Mouse (Mus musculus): ENCODE measurements around the gene Ralgds.
"Not testable (repeated sequence)": the region's sequence is repeated elsewhere in the genome, so short reads cannot be mapped to it uniquely, and the experiment has no call there.

The Ralgds gene

DNA sequence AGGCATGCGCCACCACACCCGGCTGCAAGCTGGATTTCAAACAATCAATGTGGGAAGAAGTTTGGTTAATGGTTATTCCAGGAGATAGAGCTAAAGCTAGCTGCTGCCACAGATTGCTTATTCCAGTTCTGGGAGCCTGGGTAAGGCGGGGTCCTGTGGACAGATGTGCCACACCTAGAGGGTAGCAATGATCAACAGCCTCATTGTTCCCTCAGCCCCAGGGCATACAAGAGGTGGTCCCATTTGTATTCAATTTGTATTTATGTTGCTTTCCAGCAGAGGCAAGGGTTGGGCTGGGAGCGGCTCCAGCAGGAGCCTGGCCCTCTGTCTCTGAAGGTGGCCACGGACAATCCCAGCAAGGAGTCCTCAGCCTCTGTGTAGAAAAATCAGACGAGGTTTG is 6.6 kb upstream of the Ralgds start:
- DNase-seq: no peak

GRCm38 (mm10) chr2:28511600-28511999 is 1.3 kb upstream of the Ralgds start:
- DNase-seq: not testable (repeated sequence)

DNA sequence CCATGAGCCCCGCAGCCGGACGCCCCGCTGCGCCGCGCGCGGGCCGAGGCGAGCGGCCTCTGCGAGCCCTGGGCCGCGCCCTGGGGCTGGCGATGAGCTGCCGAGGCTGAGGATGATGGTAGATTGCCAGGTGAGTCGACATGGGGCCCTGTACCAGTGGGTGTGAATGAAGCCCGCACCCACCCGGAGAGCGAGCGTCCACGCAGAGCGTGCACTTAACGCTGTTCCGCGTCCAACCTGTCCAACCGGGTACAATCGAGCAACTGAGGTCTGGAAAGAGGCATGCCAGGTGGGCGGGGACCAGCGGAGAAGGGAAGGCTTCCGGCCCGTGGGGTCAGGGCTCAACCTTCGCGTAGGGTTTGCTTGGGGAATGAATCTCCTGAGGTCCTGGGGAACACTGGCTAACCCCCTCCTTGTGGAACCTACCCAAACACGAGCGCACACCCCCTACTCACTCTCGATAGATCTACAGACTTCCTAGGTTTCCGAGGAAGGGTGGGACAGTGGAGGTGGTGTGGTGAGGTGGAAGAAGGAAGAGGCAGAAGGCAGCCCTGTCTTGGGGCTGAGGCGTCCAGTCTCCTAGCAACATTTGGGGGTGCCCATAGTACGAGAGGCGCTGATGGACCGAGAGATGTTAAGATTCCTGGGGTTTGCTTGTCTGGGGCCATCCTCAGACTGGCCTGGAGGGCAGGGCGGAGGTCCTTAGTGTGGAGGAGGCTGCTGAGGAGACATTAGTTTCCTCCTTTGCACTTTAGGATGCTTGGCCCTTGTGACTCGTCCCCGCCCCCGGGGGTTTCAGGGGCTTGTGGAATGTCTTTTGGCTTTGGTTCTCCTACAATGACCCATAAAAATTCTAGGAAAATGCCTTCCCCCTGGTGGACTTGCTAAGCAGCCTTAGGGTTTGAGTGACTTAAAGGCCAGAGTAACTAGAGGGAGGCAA is 776 bp downstream of the Ralgds start:
- DNase-seq: peak; percentile 53

- peak; percentile 94 for DNase-seq
Observed at GRCm38 (mm10) chr2:28514489-28514888, 1.6 kb downstream of the Ralgds start.

DNA sequence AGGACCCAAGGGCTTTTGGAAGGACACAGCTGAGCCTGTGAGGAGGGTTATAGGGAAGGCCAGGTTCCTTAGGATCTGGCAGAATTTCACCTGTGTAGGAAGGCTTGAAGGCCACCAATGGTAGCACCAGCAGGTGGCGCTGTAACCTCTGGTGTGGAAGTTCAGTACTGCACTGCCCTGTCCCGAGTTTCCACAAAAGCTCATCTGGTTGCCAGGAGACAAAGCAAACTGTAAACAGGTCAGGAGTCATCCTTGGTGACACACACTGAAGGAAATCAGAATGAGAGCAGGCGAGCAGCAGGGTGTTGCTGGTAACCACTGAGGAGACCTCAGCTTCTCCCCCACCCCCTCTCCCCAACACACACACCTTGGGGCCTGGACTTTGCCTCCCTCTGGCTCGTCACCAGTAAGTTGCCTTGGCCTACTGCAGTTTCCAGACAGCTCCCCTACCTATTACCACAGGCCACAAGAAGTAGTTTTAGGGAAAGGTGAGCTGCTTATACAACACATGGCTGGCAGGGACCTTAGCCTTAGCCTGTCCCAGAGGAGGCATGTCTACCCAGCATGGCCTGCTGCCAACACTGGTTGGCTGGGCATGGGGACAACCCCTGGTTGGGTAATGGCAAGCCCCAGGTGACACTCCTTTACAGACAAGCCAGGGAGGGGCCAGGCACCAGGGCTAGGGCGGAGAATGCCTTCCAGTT is 4.4 kb downstream of the Ralgds start:
- peak; percentile 74 for DNase-seq

- DNase-seq: no peak
Observed at GRCm38 (mm10) chr2:28518231-28518630, 5.3 kb downstream of the Ralgds start.

DNA sequence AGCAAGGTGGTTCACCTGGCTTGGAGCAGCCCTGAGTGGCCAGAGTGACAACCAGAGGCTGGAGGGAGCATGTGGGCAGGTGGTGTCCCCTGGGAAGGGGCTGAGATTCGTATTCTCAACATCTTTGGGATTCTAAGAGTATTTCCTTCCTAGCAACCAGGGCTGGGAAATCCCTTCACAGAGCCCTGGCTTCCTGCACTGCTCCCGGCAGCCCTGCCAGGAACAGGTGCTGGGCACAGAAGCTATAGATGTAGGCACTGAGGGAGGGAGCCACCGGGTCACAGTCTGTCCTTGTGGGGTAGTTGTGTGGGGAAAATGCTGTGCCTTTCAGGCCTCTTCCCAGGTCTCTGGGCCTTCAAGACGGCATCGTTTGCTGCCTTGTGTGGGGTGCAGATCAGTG is 7.7 kb downstream of the Ralgds start:
- no peak for DNase-seq

DNA sequence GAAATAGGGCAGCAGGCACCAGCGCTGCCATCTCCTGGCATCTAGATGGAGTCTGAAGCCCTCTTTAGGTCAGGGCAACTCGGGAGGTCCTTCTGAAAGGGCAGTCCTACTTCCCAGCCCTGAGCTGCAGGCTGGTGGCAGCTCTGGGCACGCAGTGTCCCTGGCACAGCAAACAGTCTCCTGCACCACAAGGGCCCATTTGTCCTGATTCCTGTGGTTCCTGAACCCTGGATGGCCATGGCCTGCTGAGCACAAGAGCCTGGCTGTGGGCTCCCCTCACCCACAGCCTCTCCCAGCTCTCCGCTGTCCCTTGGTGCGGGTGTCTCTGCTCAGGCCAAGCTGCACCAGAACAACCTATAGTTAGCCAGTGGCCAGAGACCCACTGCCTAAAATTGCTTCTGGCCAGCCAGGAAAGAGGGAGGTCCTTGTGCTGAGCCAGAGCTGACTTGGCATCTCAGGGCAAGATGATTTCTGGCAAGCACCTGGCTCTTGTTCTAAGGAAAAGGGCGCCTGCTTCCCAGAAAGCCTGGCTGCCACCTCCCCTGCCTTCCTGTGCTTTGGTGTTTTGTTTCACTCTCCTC is 8.7 kb downstream of the Ralgds start:
- no peak for DNase-seq

GRCm38 (mm10) chr2:28522166-28522565 is 9.2 kb downstream of the Ralgds start:
- DNase-seq: no peak

DNA sequence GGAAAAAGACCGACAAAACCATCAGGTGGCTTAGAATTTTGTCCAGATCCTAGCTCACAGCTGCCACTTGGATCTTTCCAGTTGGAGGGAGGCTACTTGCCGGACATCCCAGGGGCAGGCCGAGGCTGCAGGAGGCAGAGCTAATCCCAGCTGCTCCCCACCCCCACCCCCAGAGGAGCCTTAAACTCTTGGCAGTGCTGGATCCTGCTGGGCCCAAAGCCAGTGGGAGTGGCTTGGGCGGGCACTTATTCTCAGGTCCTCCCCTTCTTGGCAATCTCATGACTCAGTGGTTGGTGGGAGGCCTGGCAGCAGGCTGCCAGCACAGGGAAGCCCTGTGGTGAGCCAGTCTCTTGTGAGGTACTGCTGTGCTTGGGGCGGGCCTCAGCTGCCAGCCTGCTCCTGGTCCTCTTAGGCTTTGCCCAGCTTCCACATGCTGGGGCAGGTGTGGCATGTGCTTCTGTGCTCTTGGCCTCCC is 10.8 kb downstream of the Ralgds start:
- peak; percentile 82 for DNase-seq

DNA sequence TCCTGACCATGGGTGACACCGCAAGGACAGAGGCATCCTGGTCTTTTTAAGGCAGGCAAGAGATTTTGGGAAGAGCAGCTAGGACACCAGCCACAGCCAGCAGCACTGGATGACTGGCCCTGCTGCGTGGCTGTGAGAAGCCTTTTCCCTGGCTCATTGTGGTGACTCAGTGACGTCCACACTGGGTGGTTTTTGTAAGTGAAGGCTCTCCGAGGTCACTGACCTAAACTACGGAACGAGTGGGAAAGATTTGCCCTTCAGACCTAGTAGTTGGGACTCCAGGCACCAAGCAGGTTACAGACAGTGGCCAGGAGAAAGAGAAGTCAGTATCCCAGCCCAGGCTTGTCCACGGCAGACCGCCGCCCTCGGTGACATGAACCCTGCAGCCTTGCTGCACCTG is 11.5 kb downstream of the Ralgds start:
- DNase-seq: no peak

DNA sequence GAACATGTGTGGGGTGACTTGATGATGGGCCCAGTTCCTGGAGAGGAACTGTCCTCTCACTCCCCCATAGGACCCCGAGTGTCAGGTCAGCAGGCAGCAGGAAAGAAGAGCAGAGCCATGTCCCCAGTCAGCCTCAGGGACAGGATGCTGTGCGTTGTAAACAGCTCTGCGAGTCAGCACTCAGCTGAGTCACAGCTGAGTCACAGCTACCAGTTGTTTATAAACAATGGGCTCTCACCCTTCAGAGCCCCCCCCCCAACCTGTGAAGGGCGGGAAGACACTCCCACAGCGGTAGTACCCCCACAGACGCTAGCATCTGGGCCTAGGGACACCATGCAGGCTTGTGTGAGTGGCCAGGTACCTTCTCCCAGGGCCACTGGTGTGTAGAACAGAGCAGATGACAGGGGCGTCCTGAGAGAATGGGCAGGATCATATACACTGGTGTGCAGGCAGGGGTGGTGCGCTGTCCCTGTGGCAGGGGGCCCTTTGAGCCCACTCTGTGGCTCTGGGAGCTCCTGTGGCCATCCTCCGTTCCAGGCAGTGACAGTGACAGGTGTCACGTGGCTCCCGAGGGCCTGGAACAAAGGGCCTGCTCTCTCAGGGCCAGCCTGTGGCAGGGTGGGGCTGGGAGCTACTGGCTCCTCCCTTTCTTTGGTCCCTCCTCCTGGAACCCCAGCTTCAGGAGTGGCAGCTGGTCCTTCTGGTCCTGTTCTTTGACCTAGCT is 12.5 kb downstream of the Ralgds start:
- no peak for DNase-seq

DNA sequence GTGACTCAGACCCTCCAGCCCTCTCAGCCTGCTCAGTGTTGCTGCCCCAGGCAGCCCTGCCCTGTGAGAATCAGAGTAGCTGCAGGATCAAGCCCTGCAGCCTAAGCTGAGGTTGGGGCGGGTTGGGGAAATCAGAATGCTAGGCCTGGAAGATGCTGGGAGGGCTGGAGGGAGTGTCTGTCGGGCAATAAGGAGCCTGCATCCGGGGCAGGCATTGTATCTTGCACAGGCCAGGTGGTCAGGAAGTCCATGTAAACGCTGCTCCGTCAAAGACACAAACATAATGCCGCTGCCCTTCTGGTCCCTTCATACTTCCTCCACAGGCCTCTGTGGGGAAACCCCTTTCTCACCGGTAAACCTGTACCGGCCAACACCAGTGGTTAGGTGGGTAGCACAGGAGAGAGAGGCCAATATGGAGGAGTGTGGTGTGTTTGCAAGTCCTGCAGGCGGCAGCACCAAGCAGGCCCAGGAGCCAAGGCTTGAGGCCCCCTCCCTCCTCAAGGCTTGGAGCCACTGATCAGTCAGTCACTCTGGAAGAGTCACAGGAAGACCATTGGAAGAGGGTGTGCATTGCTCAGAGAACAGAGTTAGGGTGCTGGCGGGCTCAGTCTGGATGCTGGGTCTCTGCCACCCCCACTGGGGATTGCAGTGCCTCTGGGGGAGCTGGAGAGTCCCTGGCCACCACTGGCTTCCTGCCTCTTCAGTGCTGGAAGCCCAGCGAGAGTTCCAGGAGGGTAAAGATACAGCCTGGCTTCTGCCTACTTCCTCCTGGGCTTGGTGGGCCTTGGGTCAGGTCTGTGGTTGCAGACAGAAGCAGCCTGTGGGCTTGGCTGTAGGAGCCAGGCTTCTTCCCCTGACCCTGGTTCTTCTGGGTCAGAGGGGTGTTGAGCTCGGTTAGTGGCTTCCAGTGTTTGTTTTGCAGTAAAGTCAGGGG is 13.3 kb downstream of the Ralgds start:
- no peak for DNase-seq

GRCm38 (mm10) chr2:28527436-28528353 is 14.8 kb downstream of the Ralgds start:
- no peak for DNase-seq

DNA sequence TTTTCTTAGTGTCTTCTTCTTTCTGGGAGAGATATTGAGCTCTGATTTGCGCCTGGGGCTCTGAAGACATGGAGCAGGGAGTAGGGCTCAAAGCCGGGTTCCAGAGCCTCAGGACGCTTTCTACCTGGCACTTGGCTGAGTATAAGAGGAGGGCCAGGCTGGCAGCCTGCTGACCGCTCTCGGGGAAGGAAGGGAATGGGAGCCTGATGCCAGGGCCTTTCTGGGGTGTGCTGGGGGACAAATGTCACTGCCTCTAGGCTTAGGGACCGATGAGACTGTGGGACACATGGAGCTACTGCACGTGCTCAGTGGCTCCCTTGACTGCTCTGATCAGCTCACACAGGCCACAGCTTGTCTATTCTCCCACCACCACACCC is 15.4 kb downstream of the Ralgds start:
- no peak for DNase-seq

DNA sequence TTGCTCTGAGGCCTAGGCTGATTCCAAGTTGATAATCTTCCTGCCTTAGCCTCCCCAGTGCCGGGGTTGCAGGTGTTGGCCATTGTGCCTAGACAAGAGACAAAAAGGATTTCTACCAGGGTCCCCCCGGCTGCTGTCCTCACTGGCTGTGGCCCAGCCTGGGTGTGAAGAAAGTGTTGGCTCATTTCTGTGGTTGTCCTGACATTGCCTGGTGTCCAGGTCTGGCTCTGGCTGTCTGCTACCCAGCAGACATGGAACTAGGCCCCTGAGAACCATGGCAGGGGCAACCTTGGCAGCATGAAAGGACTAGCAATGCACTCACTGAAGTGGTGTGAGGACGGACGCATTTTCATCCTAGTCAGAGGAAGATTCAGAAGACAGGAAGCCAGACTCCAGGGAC is 16.9 kb downstream of the Ralgds start:
- DNase-seq: no peak

- no peak for DNase-seq
Observed at GRCm38 (mm10) chr2:28530311-28530710, 17.4 kb downstream of the Ralgds start.

DNA sequence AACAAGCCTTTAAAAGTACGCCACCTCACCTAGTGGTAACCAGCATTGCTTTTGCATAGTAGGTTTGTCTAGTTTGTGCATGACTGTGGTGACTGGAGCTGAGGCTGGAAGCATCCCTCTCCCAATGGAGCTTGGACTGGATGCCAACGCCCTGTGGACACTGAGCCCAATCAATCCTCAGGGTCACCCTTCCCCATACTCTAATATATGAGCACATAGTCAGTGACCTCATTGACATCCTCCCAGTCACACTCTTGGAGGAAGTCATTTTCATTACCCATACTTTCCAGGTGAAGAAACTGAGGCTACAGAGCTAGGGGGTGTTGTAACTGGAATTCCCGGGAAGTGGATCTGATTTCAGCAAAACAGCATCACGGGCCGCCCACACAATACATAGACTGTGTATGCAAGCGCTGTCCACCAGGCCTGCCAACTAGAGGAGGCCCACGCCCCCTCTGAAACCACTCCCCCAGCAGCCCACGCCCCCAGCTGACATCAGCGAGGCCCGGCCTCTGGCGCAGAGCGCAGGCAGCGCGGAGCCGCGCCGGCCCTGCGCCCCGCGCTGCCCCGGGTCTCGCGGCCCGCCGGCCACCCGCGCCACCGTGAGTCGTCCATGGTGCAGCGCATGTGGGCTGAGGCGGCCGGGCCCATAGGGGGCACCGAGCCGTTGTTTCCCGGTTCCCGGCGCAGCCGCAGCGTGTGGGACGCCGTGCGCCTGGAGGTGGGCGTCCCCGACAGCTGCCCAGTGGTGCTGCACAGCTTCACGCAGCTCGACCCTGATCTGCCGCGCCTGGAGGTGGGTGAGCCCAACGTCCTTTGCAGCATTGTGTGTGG is 20.2 kb downstream of the Ralgds start:
- peak; percentile 71 for DNase-seq

DNA sequence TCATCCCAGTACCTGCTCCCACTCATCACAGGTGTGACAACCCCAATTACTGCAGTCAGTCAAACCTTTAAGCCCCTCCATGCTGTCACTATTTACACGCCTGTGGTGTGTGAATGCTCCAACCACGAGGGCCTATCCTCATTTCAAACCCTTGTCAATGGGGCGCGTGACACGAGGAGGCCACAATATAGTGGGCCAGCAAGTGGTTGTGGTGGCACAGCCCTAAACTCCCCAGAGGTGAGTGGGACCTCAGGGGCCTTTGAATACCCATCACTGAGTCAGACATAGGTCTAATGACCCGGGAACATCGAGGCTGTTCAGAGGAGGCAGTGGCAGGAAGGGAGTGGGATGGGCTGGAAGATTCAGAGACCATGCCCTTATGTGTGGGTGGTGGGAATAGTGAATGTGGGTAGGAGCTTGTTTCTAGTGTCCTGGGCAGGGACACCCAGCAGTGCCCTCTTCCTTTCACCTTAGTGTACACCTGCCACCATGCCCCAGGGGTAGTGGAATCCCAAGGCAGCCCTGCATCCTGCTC is 21.0 kb downstream of the Ralgds start:
- DNase-seq: no peak
